Mouse (Mus musculus) limb, embryonic 14.5 days (tissue): ENCODE measurements around the gene Rad23a. TPM values are rescaled to one million over a fixed set of nuclear protein-coding genes. Genes with fewer than 3 reads are reported as not detected.

ENCODE experiments used
- ATAC-seq: fragments of 200-750 bp; cut with Nextera tagmentation; 2 replicates; pipeline ENCODE4 v1.8.0; 2017; ENCODE audit warnings: low read depth, moderate number of reproducible peaks, moderate TSS enrichment; ENCODE audit not compliant: low FRiP score
- DNase-seq: peaks from one replicate; pipeline ENCODE4 v3.0.0-alpha.2; 2015; ENCODE audit warnings: low spot score
- H3K27ac ChIP-seq: fragments of 300-500 bp; sonication (generic); replicated peaks from 2 replicates; pipeline ENCODE4 v1.5.1; 2014; ENCODE audit warnings: low read depth, mild to moderate bottlenecking, low read length, moderate library complexity, mixed read lengths
- H3K27me3 ChIP-seq: fragments of 300-500 bp; sonication (generic); 2 replicates; pipeline ENCODE4 v1.6.1; 2014; ENCODE audit warnings: low read length, mixed read lengths; ENCODE audit not compliant: control insufficient read depth, insufficient read depth
- H3K36me3 ChIP-seq: fragments of 300-500 bp; sonication (generic); 2 replicates; pipeline ENCODE4 v1.6.1; 2014; ENCODE audit warnings: mild to moderate bottlenecking, low read length, moderate library complexity, mixed read lengths; ENCODE audit not compliant: control insufficient read depth, insufficient read depth
- H3K4me1 ChIP-seq: fragments of 300-500 bp; sonication (generic); 2 replicates; pipeline ENCODE4 v1.6.1; 2014; ENCODE audit warnings: antibody characterized with exemption, low read length, mixed read lengths; ENCODE audit not compliant: control insufficient read depth, insufficient read depth
- H3K4me2 ChIP-seq: fragments of 300-500 bp; sonication (generic); replicated peaks from 2 replicates; pipeline ENCODE4 v1.6.1; 2014; ENCODE audit warnings: low read depth, mild to moderate bottlenecking, low read length, moderate library complexity; ENCODE audit not compliant: severe bottlenecking
- H3K4me3 ChIP-seq: fragments of 300-500 bp; sonication (generic); replicated peaks from 2 replicates; pipeline ENCODE4 v1.5.1; 2014; ENCODE audit warnings: low read length
- H3K9ac ChIP-seq: fragments of 300-500 bp; sonication (generic); 2 replicates; pipeline ENCODE4 v1.6.1; 2014; ENCODE audit warnings: mild to moderate bottlenecking, low read depth, low read length, moderate library complexity; ENCODE audit not compliant: severe bottlenecking
- H3K9me3 ChIP-seq: fragments of 300-500 bp; sonication (generic); 2 replicates; pipeline ENCODE4 v1.6.1; 2016; ENCODE audit warnings: low read length; ENCODE audit not compliant: control insufficient read depth
- POLR2A ChIP-seq: fragments of 200-500 bp; IDR thresholded peaks from 2 replicates; pipeline ENCODE4 v1.8.0; 2012; ENCODE audit warnings: inconsistent platforms, mild to moderate bottlenecking, moderate library complexity, borderline replicate concordance; ENCODE audit not compliant: insufficient read depth, insufficient read length; ENCODE audit errors: extremely low read depth
- WGBS: fragments of 180-500 bp; shearing (Covaris S2); extraction: QIAGEN DNeasy Blood & Tissue Kit; methylation state at CpG from one replicate; pipeline ENCODE4 v1.1.7; 2014; 5-methylcytosine and 5-hydroxymethylcytosine counted together
- polyA plus RNA-seq, 2 experiments: library from polyadenylated mRNA; depleted of rRNA in 1 of 2; stranded (reverse) in 1 of 2; unstranded in 1 of 2; fragments of >200 nt; fragmentation: Nextera tagmentation in 1 of 2; extraction: Ambion mirVana in 1 of 2; gene quantifications; 2 replicates each; pipeline versions ENCODE4 v1.2.1 to v1.2.3; 2012 to 2014

The Rad23a gene
- polyA plus RNA-seq, 2 experiments = 82.0 to 104 TPM

- H3K27ac ChIP-seq = no peak overlapping the region
- no peaks in the 10 kb centered on the region for H3K27me3 ChIP-seq
- peak overlapping the region; percentile 58 for H3K4me2 ChIP-seq
- H3K4me1 ChIP-seq = peaks cover 11% of the 10 kb centered on the region; the same call in 1 of the 2 replicates
- WGBS = under 1% methylated on average over 32 of the region's 32 CpGs
- peak; percentile 84 for DNase-seq
- ATAC-seq = peak; percentile 79
- peak overlapping the region; percentile 35 for H3K4me3 ChIP-seq
- TF ChIP-seq POLR2A = no peak
- H3K36me3 ChIP-seq = no peaks in the 10 kb centered on the region
- no peaks in the 10 kb centered on the region for H3K9me3 ChIP-seq
- peak overlapping the region; percentile 31; the same call in 1 of the 2 replicates for H3K9ac ChIP-seq
These were observed 29.6 kb downstream of the Rad23a start for GRCm38 (mm10) chr8:84810896-84811295.

- no peak for TF ChIP-seq POLR2A
- ATAC-seq (no peak), DNase-seq (no peak)
- H3K27ac ChIP-seq = no peak overlapping the region
- no peaks in the 10 kb centered on the region for H3K36me3 ChIP-seq
- H3K4me2 ChIP-seq = no peak overlapping the region
- no peaks in the 10 kb centered on the region for H3K27me3 ChIP-seq
- H3K4me1 ChIP-seq = peaks cover 5% of the 10 kb centered on the region; the same call in 1 of the 2 replicates
- 73% methylated on average over 5 of the region's 5 CpGs for WGBS
- no peak overlapping the region for H3K4me3 ChIP-seq
- H3K9me3 ChIP-seq = no peaks in the 10 kb centered on the region
- H3K9ac ChIP-seq = no peak overlapping the region
These were observed 30.6 kb downstream of the Rad23a start for GRCm38 (mm10) chr8:84809941-84810280.

- Histone ChIP-seq H3K36me3 (no peaks in the 10 kb centered on the region), H3K9ac (no peak overlapping the region), H3K27me3 (no peaks in the 10 kb centered on the region), H3K4me2 (no peak overlapping the region), H3K4me3 (no peak overlapping the region), H3K9me3 (no peaks in the 10 kb centered on the region), H3K27ac (no peak overlapping the region), H3K4me1 (peaks cover 4% of the 10 kb centered on the region; the same call in 1 of the 2 replicates)
- DNase-seq (no peak), ATAC-seq (no peak)
- no peak for TF ChIP-seq POLR2A
- 62% methylated on average over 12 of the region's 12 CpGs for WGBS
These were observed 31.1 kb downstream of the Rad23a start for GRCm38 (mm10) chr8:84809109-84809940.

GRCm38 (mm10) chr8:84806031-84806430 is 34.4 kb downstream of the Rad23a start:
- ATAC-seq (no peak), DNase-seq (no peak)
- Histone ChIP-seq H3K4me2 (no peak overlapping the region), H3K36me3 (no peaks in the 10 kb centered on the region), H3K9me3 (no peaks in the 10 kb centered on the region), H3K9ac (no peak overlapping the region), H3K27me3 (no peaks in the 10 kb centered on the region), H3K4me3 (no peak overlapping the region), H3K27ac (no peak overlapping the region), H3K4me1 (peaks cover 13% of the 10 kb centered on the region)
- 94% methylated on average over 5 of the region's 5 CpGs for WGBS
- no peak for TF ChIP-seq POLR2A

GRCm38 (mm10) chr8:84799999-84800831 is 40.2 kb downstream of the Rad23a start, which contains the start of gene Nfix:
Nfix (minus strand) TSS chr8:84800344.
- no peaks in the 10 kb centered on the region for H3K27me3 ChIP-seq
- WGBS = 2% methylated on average over 44 of the region's 125 CpGs
- H3K4me2 ChIP-seq = peak within 1 kb of the TSS; percentile 93
- peaks cover 23% of the 10 kb centered on the region for H3K36me3 ChIP-seq
- no peaks in the 10 kb centered on the region for H3K9me3 ChIP-seq
- peak within 1 kb of the TSS; percentile 99 for H3K9ac ChIP-seq
- H3K27ac ChIP-seq = peak within 1 kb of the TSS; percentile 98
- ATAC-seq = peak; percentile 38
- H3K4me3 ChIP-seq = peak within 1 kb of the TSS; percentile 77
- TF ChIP-seq POLR2A = no peak
- peaks cover 36% of the 10 kb centered on the region for H3K4me1 ChIP-seq
- peak; percentile 49 for DNase-seq
